Mouse (Mus musculus) G1E (cell line): Measurements from ENCODE around the gene Pou6f1. TPM values are rescaled to one million over a fixed set of nuclear protein-coding genes. Genes with fewer than 3 reads are reported as not detected.

ENCODE experiments used
- ATAC-seq: 2 replicates; pipeline ENCODE4 v1.8.0; 2016; ENCODE audit warnings: mild to moderate bottlenecking; ENCODE audit not compliant: insufficient number of reproducible peaks, poor library complexity, low FRiP score, severe bottlenecking; ENCODE audit errors: extremely low read depth
- DNase-seq: peaks from one replicate; pipeline ENCODE4 v3.0.0; 2012; ENCODE audit warnings: low spot score
- H3K27me3 ChIP-seq: 2 replicates; pipeline ENCODE4 v1.6.1; 2012; ENCODE audit warnings: mild to moderate bottlenecking, low read length, inconsistent platforms; ENCODE audit not compliant: insufficient read depth
- H3K36me3 ChIP-seq: replicated peaks from 2 replicates; pipeline ENCODE3; 2012; ENCODE audit warnings: mild to moderate bottlenecking, inconsistent platforms
- H3K4me1 ChIP-seq: 2 replicates; pipeline ENCODE4 v1.6.1; 2012; ENCODE audit warnings: low read depth, low read length, inconsistent platforms, mixed read lengths; ENCODE audit not compliant: insufficient read depth
- H3K4me3 ChIP-seq: 2 replicates; pipeline ENCODE4 v1.5.1; 2012; ENCODE audit warnings: low read depth, mild to moderate bottlenecking, inconsistent platforms, low read length, moderate library complexity, mixed read lengths
- H3K9me3 ChIP-seq: replicated peaks from 2 replicates; pipeline ENCODE4 v1.6.1; 2012; ENCODE audit warnings: inconsistent platforms
- CTCF ChIP-seq: IDR thresholded peaks from 2 replicates; pipeline ENCODE4 v1.5.1; 2012; ENCODE audit warnings: low read depth, low read length, inconsistent platforms, mixed read lengths
- GATA1 ChIP-seq: IDR thresholded peaks from 2 replicates; pipeline ENCODE4 v1.6.1; 2012; ENCODE audit warnings: borderline replicate concordance, low read length, inconsistent platforms, mixed read lengths
- GATA2 ChIP-seq: IDR thresholded peaks from 2 replicates; pipeline ENCODE4 v1.6.1; 2012; ENCODE audit warnings: low read depth, low read length, inconsistent platforms, borderline replicate concordance
- POLR2AphosphoS5 ChIP-seq: IDR thresholded peaks from 2 replicates; pipeline ENCODE4 v1.6.1; 2012; ENCODE audit warnings: low read depth, low read length, inconsistent platforms; ENCODE audit not compliant: insufficient replicate concordance
- TAL1 ChIP-seq: conservative IDR thresholded peaks from 2 replicates; pipeline ENCODE4 v1.6.1; 2012; ENCODE audit warnings: low read depth, low read length, inconsistent platforms, mixed read lengths
- polyA plus RNA-seq: library from polyadenylated mRNA; stranded (reverse); fragments of >175 nt; gene quantifications from 2 replicates; pipeline ENCODE4 v1.2.3, GENCODE M21; 2012
- total RNA-seq, 2 experiments: library from RNA; stranded (forward) in 1 of 2; stranded (reverse) in 1 of 2; fragments of 200-1000 nt in 1 of 2; fragments of >200 nt in 1 of 2; fragmentation: Nextera tagmentation in 1 of 2; gene quantifications; 2 replicates each; pipeline ENCODE4 v1.2.3; 2014 to 2017

The Pou6f1 gene
- total and polyA plus RNA-seq, 3 experiments: 0.11 to 0.53 (median 0.33) TPM

GRCm38 (mm10) chr15:100575366-100575765 lies 24.4 kb downstream of the Pou6f1 start:
- TF ChIP-seq GATA1: no peak
- no peak for TF ChIP-seq CTCF
- TF ChIP-seq POLR2AphosphoS5: no peak
- TF ChIP-seq GATA2: no peak
- no peak for TF ChIP-seq TAL1
- ATAC-seq: no peak
- peaks cover 3% of the 10 kb centered on the region for H3K27me3 ChIP-seq
- H3K9me3 ChIP-seq: no peaks in the 10 kb centered on the region
- no peak for DNase-seq
- H3K4me3 ChIP-seq: no peak overlapping the region
- H3K4me1 ChIP-seq: no peaks in the 10 kb centered on the region
- no peaks in the 10 kb centered on the region for H3K36me3 ChIP-seq

DNA sequence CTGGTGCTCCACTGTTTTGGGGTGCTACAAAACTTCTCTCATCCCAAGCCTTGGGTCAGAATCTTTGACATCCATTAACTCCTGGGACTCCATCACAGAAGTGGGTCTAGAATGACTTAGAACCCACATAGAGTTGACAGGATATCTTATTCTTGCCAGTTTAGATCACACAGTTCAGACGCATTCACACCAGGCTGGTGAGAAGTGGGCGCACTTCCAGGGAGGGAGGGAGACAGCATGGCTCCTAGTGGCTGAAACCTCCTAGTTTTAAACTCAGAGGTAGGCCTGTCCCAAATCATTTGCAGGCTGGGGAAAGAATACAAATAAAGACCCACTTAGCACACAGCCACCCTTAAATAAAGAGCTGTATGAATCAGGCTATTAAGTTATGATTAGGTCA lies 25.4 kb downstream of the Pou6f1 start:
- TF ChIP-seq CTCF: no peak
- no peak for TF ChIP-seq GATA1
- no peak for TF ChIP-seq TAL1
- no peak for TF ChIP-seq POLR2AphosphoS5
- TF ChIP-seq GATA2: no peak
- no peak for ATAC-seq
- peaks cover 3% of the 10 kb centered on the region for H3K27me3 ChIP-seq

GRCm38 (mm10) chr15:100573946-100574345 lies 25.8 kb downstream of the Pou6f1 start:
- ATAC-seq: no peak
- H3K27me3 ChIP-seq: peaks cover 3% of the 10 kb centered on the region
- TF ChIP-seq GATA2: no peak
- TF ChIP-seq TAL1: no peak
- no peak for TF ChIP-seq GATA1
- no peak for TF ChIP-seq CTCF
- no peak for TF ChIP-seq POLR2AphosphoS5
- no peaks in the 10 kb centered on the region for H3K4me1 ChIP-seq
- DNase-seq: no peak
- H3K36me3 ChIP-seq: no peaks in the 10 kb centered on the region
- H3K4me3 ChIP-seq: no peak overlapping the region
- no peaks in the 10 kb centered on the region for H3K9me3 ChIP-seq

More for the DNA sequence above, 25.4 kb downstream of the Pou6f1 start:
- DNase-seq: no peak
- Histone ChIP-seq H3K4me3 (no peak overlapping the region), H3K9me3 (no peaks in the 10 kb centered on the region), H3K36me3 (no peaks in the 10 kb centered on the region), H3K4me1 (no peaks in the 10 kb centered on the region)

- no peak for TF ChIP-seq GATA2
- TF ChIP-seq GATA1: no peak
- no peak for TF ChIP-seq TAL1
- TF ChIP-seq POLR2AphosphoS5: no peak
- TF ChIP-seq CTCF: no peak
- no peak overlapping the region for H3K4me3 ChIP-seq
- no peak for DNase-seq
- no peaks in the 10 kb centered on the region for H3K4me1 ChIP-seq
- ATAC-seq: no peak
- H3K27me3 ChIP-seq: peaks cover 9% of the 10 kb centered on the region
- H3K9me3 ChIP-seq: no peaks in the 10 kb centered on the region
- no peaks in the 10 kb centered on the region for H3K36me3 ChIP-seq
Observed at GRCm38 (mm10) chr15:100569239-100569638, 30.5 kb downstream of the Pou6f1 start.

- no peaks in the 10 kb centered on the region for H3K36me3 ChIP-seq
- peaks cover 9% of the 10 kb centered on the region for H3K27me3 ChIP-seq
- ATAC-seq: no peak
- H3K4me1 ChIP-seq: no peaks in the 10 kb centered on the region
- no peaks in the 10 kb centered on the region for H3K9me3 ChIP-seq
- DNase-seq: no peak
- no peak overlapping the region for H3K4me3 ChIP-seq
- no peak for TF ChIP-seq GATA2
- no peak for TF ChIP-seq CTCF
- TF ChIP-seq POLR2AphosphoS5: no peak
- no peak for TF ChIP-seq GATA1
- no peak for TF ChIP-seq TAL1
Observed at GRCm38 (mm10) chr15:100566531-100566930, 33.3 kb downstream of the Pou6f1 start.

DNA sequence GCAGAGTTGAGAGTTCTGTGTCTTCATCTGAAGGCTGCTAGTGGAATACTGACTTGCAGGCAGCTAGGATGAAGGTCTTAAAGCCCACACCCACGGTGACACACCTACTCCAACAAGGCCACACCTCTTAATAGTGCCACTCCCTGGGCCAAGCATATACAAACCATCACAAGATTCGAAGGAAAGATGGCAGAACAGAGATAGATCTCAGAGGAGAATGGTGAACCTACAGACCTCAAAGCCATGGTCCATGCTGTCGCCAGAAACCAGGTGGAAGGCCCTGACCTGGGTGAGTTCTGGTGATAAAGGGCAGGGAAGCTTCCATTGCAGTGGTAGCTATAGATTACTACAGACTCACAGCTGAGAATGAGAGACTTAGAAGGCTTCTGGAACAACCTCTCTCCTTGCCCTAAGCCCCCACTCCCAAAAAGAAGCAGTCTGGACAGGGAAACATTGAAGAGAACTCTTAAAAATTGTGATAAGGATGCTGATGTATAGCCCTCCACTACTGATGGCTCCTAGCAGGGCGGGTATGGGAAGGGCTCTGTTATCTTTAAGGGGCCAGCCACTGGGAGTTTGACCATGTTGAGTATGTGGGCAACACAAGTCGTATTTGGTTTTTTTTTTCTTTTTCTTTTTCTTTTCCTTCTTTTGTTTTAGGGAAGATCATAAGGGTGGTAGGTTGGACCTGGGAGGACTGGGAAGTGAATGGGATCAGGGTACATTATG lies 41.9 kb downstream of the Pou6f1 start:
- Histone ChIP-seq H3K27me3 (0 out of 2 replicates have a peak, but pooled peaks cover 3% of the 10 kb centered on the region), H3K9me3 (no peaks in the 10 kb centered on the region), H3K4me3 (no peak overlapping the region), H3K36me3 (no peaks in the 10 kb centered on the region), H3K4me1 (no peaks in the 10 kb centered on the region)
- DNase-seq: no peak
- ATAC-seq: no peak
- TF ChIP-seq GATA2 (no peak), POLR2AphosphoS5 (no peak), TAL1 (no peak), CTCF (no peak), GATA1 (no peak)
